Mouse (Mus musculus): ENCODE data around the gene Slc41a1.
A peak's percentile ranks its signal among the peaks of the same experiment; 100 is the strongest.
"Not testable (repeated sequence)": the region's sequence is repeated elsewhere in the genome, so short reads cannot be mapped to it uniquely, and the experiment has no call there.

Gene Slc41a1

GRCm38 (mm10) chr1:131827207-131827786, at the start of gene Slc41a1:
Gene Slc41a1 (plus strand): TSS chr1:131827493.
- no peak for DNase-seq (ENCODE audit: low spot score)

- DNase-seq (ENCODE audit: low spot score) = peak; percentile 28
These were observed 32.7 kb upstream of the Slc41a1 start for GRCm38 (mm10) chr1:131794591-131794990.

- no peak for DNase-seq (ENCODE audit: low spot score)
These were observed 32.1 kb upstream of the Slc41a1 start for GRCm38 (mm10) chr1:131795171-131795570.

- peak; percentile 62 for DNase-seq (ENCODE audit: low spot score)
These were observed 29.9 kb upstream of the Slc41a1 start, which contains the start of gene Pm20d1 for GRCm38 (mm10) chr1:131797202-131797909. Gene Pm20d1 (plus strand): TSS chr1:131797381.

GRCm38 (mm10) chr1:131800001-131800400, 27.3 kb upstream of the Slc41a1 start:
- no peak for DNase-seq (ENCODE audit: low spot score)

- no peak for DNase-seq (ENCODE audit: low spot score)
These were observed 26.2 kb upstream of the Slc41a1 start for GRCm38 (mm10) chr1:131801071-131801470.

GRCm38 (mm10) chr1:131802652-131803051, 24.6 kb upstream of the Slc41a1 start:
- DNase-seq (ENCODE audit: low spot score) = no peak

- DNase-seq (ENCODE audit: low spot score) = no peak
These were observed 23.1 kb upstream of the Slc41a1 start for GRCm38 (mm10) chr1:131804166-131804565.

GRCm38 (mm10) chr1:131808986-131809385, 18.3 kb upstream of the Slc41a1 start:
- DNase-seq (ENCODE audit: low spot score) = no peak

- DNase-seq (ENCODE audit: low spot score) = no peak
These were observed 17.6 kb upstream of the Slc41a1 start for GRCm38 (mm10) chr1:131809651-131810050.

- DNase-seq (ENCODE audit: low spot score) = no peak
These were observed 15.9 kb upstream of the Slc41a1 start for GRCm38 (mm10) chr1:131811393-131811792.

GRCm38 (mm10) chr1:131812006-131812405, 15.3 kb upstream of the Slc41a1 start:
- no peak for DNase-seq (ENCODE audit: low spot score)

GRCm38 (mm10) chr1:131812631-131813295, 14.5 kb upstream of the Slc41a1 start:
- DNase-seq (ENCODE audit: low spot score) = no peak

GRCm38 (mm10) chr1:131813731-131814130, 13.6 kb upstream of the Slc41a1 start:
- no peak for DNase-seq (ENCODE audit: low spot score)

- no peak for DNase-seq (ENCODE audit: low spot score)
These were observed 13.1 kb upstream of the Slc41a1 start for GRCm38 (mm10) chr1:131814191-131814590.

- no peak for DNase-seq (ENCODE audit: low spot score)
These were observed 10.4 kb upstream of the Slc41a1 start for GRCm38 (mm10) chr1:131816886-131817285.

GRCm38 (mm10) chr1:131820353-131820752, 6.9 kb upstream of the Slc41a1 start:
- not testable (repeated sequence) for DNase-seq (ENCODE audit: low spot score)

- DNase-seq (ENCODE audit: low spot score) = no peak
These were observed 6.4 kb upstream of the Slc41a1 start for GRCm38 (mm10) chr1:131820887-131821328.

- DNase-seq (ENCODE audit: low spot score) = no peak
These were observed 5.0 kb upstream of the Slc41a1 start for GRCm38 (mm10) chr1:131822292-131822691.

GRCm38 (mm10) chr1:131822856-131823492, 4.3 kb upstream of the Slc41a1 start:
- DNase-seq (ENCODE audit: low spot score) = no peak

GRCm38 (mm10) chr1:131823563-131823962, 3.7 kb upstream of the Slc41a1 start:
- no peak for DNase-seq (ENCODE audit: low spot score)

GRCm38 (mm10) chr1:131824528-131825181, 2.6 kb upstream of the Slc41a1 start:
- DNase-seq (ENCODE audit: low spot score) = no peak

All from lung, postnatal 25 days (tissue).